Mouse (Mus musculus) lung, postnatal 0 days (tissue): ENCODE results near the gene Pkp2. TPM values are rescaled to one million over a fixed set of nuclear protein-coding genes. Genes with fewer than 3 reads are reported as not detected.

Experiments
- ATAC-seq: fragments of 200-750 bp; cut with Nextera tagmentation; 2 replicates; pipeline ENCODE4 v1.8.0; 2017; ENCODE audit warnings: moderate library complexity
- DNase-seq: peaks from one replicate; pipeline ENCODE4 v3.0.0-alpha.2; 2016; ENCODE audit warnings: low spot score
- H3K27ac ChIP-seq: fragments of 300-500 bp; sonication (generic); 2 replicates; pipeline ENCODE4 v1.5.1; 2014; ENCODE audit warnings: antibody characterized with exemption, mild to moderate bottlenecking, low read length, mixed read lengths
- H3K27me3 ChIP-seq: fragments of 300-500 bp; sonication (generic); replicated peaks from 2 replicates; pipeline ENCODE4 v1.6.1; 2014; ENCODE audit warnings: low read length, mixed read lengths; ENCODE audit not compliant: insufficient read depth
- H3K36me3 ChIP-seq: fragments of 300-500 bp; sonication (generic); 2 replicates; pipeline ENCODE4 v1.6.1; 2014; ENCODE audit warnings: low read length, mixed read lengths; ENCODE audit not compliant: insufficient read depth
- H3K4me1 ChIP-seq: fragments of 300-500 bp; sonication (generic); 2 replicates; pipeline ENCODE4 v1.6.1; 2014; ENCODE audit warnings: antibody characterized with exemption, low read depth, low read length, mixed read lengths; ENCODE audit not compliant: insufficient read depth
- H3K4me2 ChIP-seq: fragments of 300-500 bp; sonication (generic); replicated peaks from 2 replicates; pipeline ENCODE4 v1.6.1; 2014; ENCODE audit warnings: low read depth, mild to moderate bottlenecking, low read length, moderate library complexity, mixed read lengths
- H3K4me3 ChIP-seq: fragments of 300-500 bp; sonication (generic); 2 replicates; pipeline ENCODE4 v1.5.1; 2014; ENCODE audit warnings: low read depth, low read length
- H3K9ac ChIP-seq: fragments of 300-500 bp; sonication (generic); replicated peaks from 2 replicates; pipeline ENCODE4 v1.6.1; 2014; ENCODE audit warnings: low read depth, mild to moderate bottlenecking
- H3K9me3 ChIP-seq: fragments of 300-500 bp; sonication (generic); 2 replicates; pipeline ENCODE4 v1.6.1; 2016; ENCODE audit warnings: low read length, mixed read lengths
- CTCF ChIP-seq: IDR thresholded peaks from 2 replicates; pipeline ENCODE4 v1.5.1; 2016; ENCODE audit warnings: antibody characterized with exemption, mild to moderate bottlenecking
- EP300 ChIP-seq: IDR thresholded peaks from 2 replicates; pipeline ENCODE4 v1.6.1; 2016; ENCODE audit warnings: antibody characterized with exemption, mild to moderate bottlenecking, control low read depth
- WGBS: fragments of 180-500 bp; shearing (Covaris S2); extraction: QIAGEN DNeasy Blood & Tissue Kit; methylation state at CpG from one replicate; pipeline ENCODE4 v1.1.7; 2014; 5-methylcytosine and 5-hydroxymethylcytosine counted together
- polyA plus RNA-seq: library from polyadenylated mRNA; unstranded; fragments of >200 nt; fragmentation: Nextera tagmentation; extraction: Ambion mirVana; gene quantifications from 2 replicates; pipeline ENCODE4 v1.2.1, GENCODE M21; 2015

The Pkp2 gene
- polyA plus RNA-seq, 1 experiment from 2014 or later = 28.9 TPM

DNA sequence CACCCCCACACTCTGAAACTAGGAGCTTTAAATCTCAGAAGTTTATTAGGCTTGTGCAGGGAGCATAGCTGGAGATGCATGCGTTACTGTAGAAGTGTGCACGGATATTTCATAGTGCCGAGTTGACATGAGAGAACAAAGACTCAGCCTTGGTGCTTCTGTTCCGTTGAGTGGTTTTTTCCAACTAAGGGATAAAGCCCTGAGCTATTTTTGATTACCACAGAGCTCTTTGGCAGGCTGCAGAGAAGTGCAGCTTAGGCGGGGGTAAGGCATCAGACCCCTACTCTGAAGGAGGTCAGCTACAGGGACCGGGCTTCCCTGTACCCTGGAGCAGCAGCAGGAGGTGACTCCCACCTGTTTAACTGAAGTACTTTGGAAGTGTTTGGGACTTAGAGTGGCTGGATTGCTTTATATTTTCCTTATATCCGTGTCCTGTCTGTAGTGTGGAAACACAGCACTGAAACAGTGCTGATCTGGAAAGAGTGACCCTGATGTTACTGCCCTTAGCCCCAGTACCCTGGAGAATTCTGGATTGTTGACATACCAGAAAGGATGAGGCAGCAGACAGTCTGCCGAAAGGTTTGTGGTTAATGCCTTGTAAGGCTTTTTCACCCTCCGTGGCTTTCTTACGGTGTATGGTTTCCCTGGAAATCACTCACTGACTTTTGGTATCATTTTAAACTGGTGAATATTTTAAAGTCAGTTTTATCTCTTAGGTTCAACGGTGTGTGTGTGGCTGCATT, 2.7 kb downstream of the Pkp2 start:
- no peak for ATAC-seq
- Histone ChIP-seq H3K9ac (no peak overlapping the region), H3K4me3 (no peak overlapping the region), H3K4me2 (0 out of 2 replicates have a peak overlapping the region, but pooled peaks have one; percentile 12), H3K27me3 (peaks cover 6% of the 10 kb centered on the region; the same call in 1 of the 2 replicates), H3K4me1 (no peaks in the 10 kb centered on the region), H3K36me3 (no peaks in the 10 kb centered on the region), H3K9me3 (no peaks in the 10 kb centered on the region), H3K27ac (no peak overlapping the region)
- DNase-seq = no peak
- TF ChIP-seq EP300 = no peak
- TF ChIP-seq CTCF = no peak
- 28% methylated on average over 11 of the region's 11 CpGs for WGBS

DNA sequence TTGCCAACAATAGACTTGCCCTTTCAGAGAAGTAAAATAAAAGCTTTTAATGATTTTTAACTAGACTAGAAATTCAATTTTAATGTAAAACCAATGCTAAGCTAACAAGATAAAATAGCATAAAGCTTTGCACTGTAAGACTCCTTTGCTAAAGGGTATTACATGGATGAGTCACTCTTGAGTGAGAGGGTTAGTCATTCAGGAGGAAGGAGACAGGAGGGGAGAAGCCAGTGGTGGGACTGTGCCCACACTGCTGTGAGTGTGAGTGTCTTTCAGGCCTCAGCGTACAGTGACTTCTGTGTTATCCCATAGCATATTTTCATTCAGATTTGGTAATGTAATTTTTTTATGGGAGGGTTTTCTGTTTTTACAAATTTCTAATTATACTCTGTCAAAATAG, 3.8 kb downstream of the Pkp2 start:
- Histone ChIP-seq H3K9me3 (no peaks in the 10 kb centered on the region), H3K4me2 (no peak overlapping the region), H3K9ac (no peak overlapping the region), H3K27ac (no peak overlapping the region), H3K4me3 (no peak overlapping the region), H3K27me3 (peaks cover 6% of the 10 kb centered on the region; the same call in 1 of the 2 replicates), H3K36me3 (no peaks in the 10 kb centered on the region), H3K4me1 (no peaks in the 10 kb centered on the region)
- no peak for DNase-seq
- 77% methylated on average over 1 of the region's 1 CpGs for WGBS
- TF ChIP-seq EP300 (no peak), CTCF (no peak)
- no peak for ATAC-seq

GRCm38 (mm10) chr16:16219835-16220234, 6.7 kb downstream of the Pkp2 start:
- DNase-seq = no peak
- Histone ChIP-seq H3K27ac (no peak overlapping the region), H3K4me3 (no peak overlapping the region), H3K27me3 (no peaks in the 10 kb centered on the region), H3K9ac (no peak overlapping the region), H3K36me3 (no peaks in the 10 kb centered on the region), H3K4me2 (no peak overlapping the region), H3K4me1 (no peaks in the 10 kb centered on the region), H3K9me3 (no peaks in the 10 kb centered on the region)
- ATAC-seq = no peak
- WGBS = 25% methylated on average over 3 of the region's 3 CpGs
- TF ChIP-seq EP300 (no peak), CTCF (no peak)

DNA sequence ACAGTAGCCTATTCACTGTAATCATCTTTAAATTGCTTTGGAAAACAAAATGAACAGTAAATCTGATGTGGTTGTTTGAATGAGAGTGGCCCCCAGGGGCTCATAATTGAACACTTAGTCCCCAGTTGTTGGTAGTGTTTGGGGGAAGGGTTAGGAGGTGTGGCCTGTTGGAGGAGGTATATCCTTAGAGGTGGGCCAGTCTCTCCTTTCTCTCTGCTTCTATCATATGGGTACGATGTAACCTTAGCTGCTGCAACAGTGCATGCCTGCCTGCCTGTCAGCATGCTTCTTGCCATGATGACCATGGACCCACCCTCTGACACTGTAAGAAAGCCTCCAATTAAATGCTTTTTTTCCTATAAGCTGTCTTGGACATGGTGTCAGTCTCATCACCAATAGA, 9.5 kb downstream of the Pkp2 start:
- Histone ChIP-seq H3K9ac (no peak overlapping the region), H3K27me3 (no peaks in the 10 kb centered on the region), H3K4me1 (no peaks in the 10 kb centered on the region), H3K9me3 (no peaks in the 10 kb centered on the region), H3K27ac (no peak overlapping the region), H3K36me3 (no peaks in the 10 kb centered on the region), H3K4me2 (no peak overlapping the region), H3K4me3 (no peak overlapping the region)
- no peak for ATAC-seq
- TF ChIP-seq CTCF (no peak), EP300 (no peak)
- DNase-seq = no peak
- 45% methylated on average over 1 of the region's 1 CpGs for WGBS

DNA sequence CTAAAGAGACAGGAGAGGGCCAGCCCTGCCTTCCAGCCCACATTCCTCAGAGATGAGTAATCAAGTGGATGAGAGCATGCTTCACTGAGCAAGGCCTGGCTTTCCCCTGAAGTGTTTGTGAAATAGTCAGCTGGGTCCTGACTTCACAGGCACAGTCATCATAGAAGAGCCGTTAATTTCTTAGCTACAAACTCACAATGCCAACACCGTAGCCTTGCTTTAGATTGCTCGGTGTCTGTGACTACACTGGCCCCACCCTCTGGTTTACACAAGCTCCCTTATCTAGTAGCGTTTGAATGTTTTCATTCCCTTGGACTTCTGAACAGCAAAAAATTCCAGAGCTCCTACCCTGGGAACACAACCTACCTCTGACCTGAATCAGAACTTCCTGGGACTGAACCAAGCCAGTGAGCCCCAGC, 11.4 kb downstream of the Pkp2 start:
- 13% methylated on average over 4 of the region's 4 CpGs for WGBS
- ATAC-seq (peak; percentile 97), DNase-seq (peak; percentile 91)
- Histone ChIP-seq H3K4me2 (no peak overlapping the region), H3K4me1 (no peaks in the 10 kb centered on the region), H3K4me3 (no peak overlapping the region), H3K9me3 (no peaks in the 10 kb centered on the region), H3K36me3 (no peaks in the 10 kb centered on the region), H3K27ac (peak overlapping the region; percentile 80), H3K9ac (no peak overlapping the region), H3K27me3 (no peaks in the 10 kb centered on the region)
- TF ChIP-seq CTCF (no peak), EP300 (peak; percentile 66; the same call in 1 of the 2 replicates)

- DNase-seq = no peak
- H3K4me3 ChIP-seq = no peak overlapping the region
- no peak overlapping the region for H3K9ac ChIP-seq
- H3K9me3 ChIP-seq = no peaks in the 10 kb centered on the region
- no peak for TF ChIP-seq CTCF
- ATAC-seq = no peak
- no peak overlapping the region for H3K4me2 ChIP-seq
- no peaks in the 10 kb centered on the region for H3K27me3 ChIP-seq
- no peaks in the 10 kb centered on the region for H3K4me1 ChIP-seq
- no peak overlapping the region for H3K27ac ChIP-seq
- H3K36me3 ChIP-seq = no peaks in the 10 kb centered on the region
- 91% methylated on average over 22 of the region's 22 CpGs for WGBS
These were observed 12.7 kb downstream of the Pkp2 start for GRCm38 (mm10) chr16:16225828-16226227.
